Mouse (Mus musculus) megakaryocyte, embryonic 14.5 days (primary cell): ENCODE results near the gene Mrtfa.

ENCODE experiments used
- FLI1 ChIP-seq: IDR thresholded peaks from 2 replicates; pipeline ENCODE4 v1.6.1; 2012; ENCODE audit warnings: low read length, inconsistent platforms, mixed read lengths
- GATA1 ChIP-seq: IDR thresholded peaks from 3 replicates; pipeline ENCODE4 v1.6.1; 2012; ENCODE audit warnings: mixed read lengths, low read length, inconsistent platforms, borderline replicate concordance

DNA sequence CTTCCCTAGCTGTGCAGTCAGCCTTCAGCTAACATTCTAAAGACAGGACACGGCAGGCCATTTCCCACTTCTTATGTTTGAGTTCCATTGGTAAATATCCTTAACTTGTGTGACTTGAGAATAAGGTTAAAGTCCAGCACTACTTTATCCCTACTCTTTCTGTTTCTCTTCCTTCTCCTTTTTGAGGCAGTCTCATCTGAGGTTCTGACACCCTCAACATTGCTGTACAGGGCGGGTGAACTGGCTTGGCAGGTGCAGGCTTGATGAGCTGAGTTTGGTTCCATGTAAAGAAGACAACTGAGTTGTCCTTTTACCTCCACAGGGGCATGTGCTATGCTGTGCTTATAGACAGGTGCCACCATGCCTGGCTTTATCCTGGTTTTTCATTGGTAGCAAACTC lies 207.3 kb downstream of the Mrtfa start:
- TF ChIP-seq GATA1 = no peak
- no peak for TF ChIP-seq FLI1
